Mouse (Mus musculus) limb, embryonic 15.5 days (tissue): Measurements from ENCODE around the gene Spag17. TPM values are rescaled to one million over a fixed set of nuclear protein-coding genes. Genes with fewer than 3 reads are reported as not detected.

Experiments
- ATAC-seq: fragments of 200-750 bp; cut with Nextera tagmentation; 2 replicates; pipeline ENCODE4 v1.8.0; 2017; ENCODE audit warnings: low read depth, moderate TSS enrichment; ENCODE audit not compliant: insufficient number of reproducible peaks, low FRiP score, low TSS enrichment
- H3K27ac ChIP-seq: fragments of 300-500 bp; sonication (generic); 2 replicates; pipeline ENCODE4 v1.5.1; 2015; ENCODE audit warnings: moderate library complexity, mild to moderate bottlenecking, inconsistent platforms
- H3K27me3 ChIP-seq: fragments of 300-500 bp; sonication (generic); 2 replicates; pipeline ENCODE4 v1.6.1; 2015; ENCODE audit warnings: inconsistent platforms
- H3K36me3 ChIP-seq: fragments of 300-500 bp; sonication (generic); 2 replicates; pipeline ENCODE4 v1.6.1; 2015; ENCODE audit warnings: inconsistent platforms
- H3K4me1 ChIP-seq: fragments of 300-500 bp; sonication (generic); 2 replicates; pipeline ENCODE4 v1.6.1; 2015; ENCODE audit warnings: inconsistent platforms
- H3K4me2 ChIP-seq: fragments of 300-500 bp; sonication (generic); 2 replicates; pipeline ENCODE4 v1.6.1; 2015; ENCODE audit warnings: mild to moderate bottlenecking, inconsistent platforms
- H3K4me3 ChIP-seq: fragments of 300-500 bp; sonication (generic); 2 replicates; pipeline ENCODE4 v1.5.1; 2015; ENCODE audit warnings: mild to moderate bottlenecking, inconsistent platforms
- H3K9ac ChIP-seq: fragments of 300-500 bp; sonication (generic); 2 replicates; pipeline ENCODE4 v1.6.1; 2015; ENCODE audit warnings: inconsistent platforms
- H3K9me3 ChIP-seq: fragments of 300-500 bp; sonication (generic); 2 replicates; pipeline ENCODE4 v1.6.1; 2016; ENCODE audit warnings: inconsistent platforms
- WGBS: fragments of 180-500 bp; shearing (Covaris S2); methylation state at CpG from one replicate; pipeline ENCODE4 v1.1.7; 2015; 5-methylcytosine and 5-hydroxymethylcytosine counted together
- polyA plus RNA-seq: library from polyadenylated mRNA; unstranded; fragments of >200 nt; fragmentation: Nextera tagmentation; extraction: Ambion mirVana; gene quantifications from 2 replicates; pipeline ENCODE4 v1.2.1, GENCODE M21; 2015

Gene Spag17
- polyA plus RNA-seq, 1 experiment from 2014 or later = 0.42 TPM

- no peaks in the 10 kb centered on the region for H3K36me3 ChIP-seq
- H3K4me3 ChIP-seq = no peak overlapping the region
- H3K27me3 ChIP-seq = 0 out of 2 replicates have a peak, but pooled peaks cover 9% of the 10 kb centered on the region
- H3K9me3 ChIP-seq = no peaks in the 10 kb centered on the region
- no peak for ATAC-seq
- H3K4me1 ChIP-seq = peaks cover 15% of the 10 kb centered on the region
- no peak overlapping the region for H3K9ac ChIP-seq
- WGBS = 28% methylated on average over 2 of the region's 2 CpGs
- no peak overlapping the region for H3K4me2 ChIP-seq
- H3K27ac ChIP-seq = no peak overlapping the region
These were observed 81.1 kb downstream of the Spag17 start for GRCm38 (mm10) chr3:99966285-99966684.

GRCm38 (mm10) chr3:99970766-99971165, 85.6 kb downstream of the Spag17 start:
- no peaks in the 10 kb centered on the region for H3K36me3 ChIP-seq
- H3K4me2 ChIP-seq = no peak overlapping the region
- WGBS = 30% methylated on average over 5 of the region's 5 CpGs
- H3K4me3 ChIP-seq = no peak overlapping the region
- H3K27me3 ChIP-seq = no peaks in the 10 kb centered on the region
- peaks cover 10% of the 10 kb centered on the region for H3K4me1 ChIP-seq
- ATAC-seq = no peak
- no peaks in the 10 kb centered on the region for H3K9me3 ChIP-seq
- no peak overlapping the region for H3K27ac ChIP-seq
- H3K9ac ChIP-seq = no peak overlapping the region

GRCm38 (mm10) chr3:99981046-99981445, 95.8 kb downstream of the Spag17 start:
- H3K4me2 ChIP-seq = no peak overlapping the region
- no peaks in the 10 kb centered on the region for H3K4me1 ChIP-seq
- no peaks in the 10 kb centered on the region for H3K9me3 ChIP-seq
- WGBS = 63% methylated on average over 7 of the region's 7 CpGs
- H3K27me3 ChIP-seq = 0 out of 2 replicates have a peak, but pooled peaks cover 4% of the 10 kb centered on the region
- no peak for ATAC-seq
- H3K27ac ChIP-seq = no peak overlapping the region
- H3K9ac ChIP-seq = no peak overlapping the region
- no peaks in the 10 kb centered on the region for H3K36me3 ChIP-seq
- no peak overlapping the region for H3K4me3 ChIP-seq

- H3K4me3 ChIP-seq = no peak overlapping the region
- H3K9ac ChIP-seq = no peak overlapping the region
- WGBS = 60% methylated on average over 1 of the region's 1 CpGs
- H3K36me3 ChIP-seq = no peaks in the 10 kb centered on the region
- H3K4me1 ChIP-seq = no peaks in the 10 kb centered on the region
- no peaks in the 10 kb centered on the region for H3K27me3 ChIP-seq
- no peak for ATAC-seq
- no peak overlapping the region for H3K27ac ChIP-seq
- H3K4me2 ChIP-seq = no peak overlapping the region
- H3K9me3 ChIP-seq = no peaks in the 10 kb centered on the region
These were observed 119.5 kb downstream of the Spag17 start for GRCm38 (mm10) chr3:100004676-100005075.

GRCm38 (mm10) chr3:100009807-100010206, 124.6 kb downstream of the Spag17 start:
- Histone ChIP-seq H3K9ac (no peak overlapping the region), H3K4me1 (0 out of 2 replicates have a peak, but pooled peaks cover 2% of the 10 kb centered on the region), H3K4me2 (no peak overlapping the region), H3K9me3 (no peaks in the 10 kb centered on the region), H3K27me3 (no peaks in the 10 kb centered on the region), H3K4me3 (no peak overlapping the region), H3K27ac (no peak overlapping the region), H3K36me3 (no peaks in the 10 kb centered on the region)
- ATAC-seq = no peak

GRCm38 (mm10) chr3:100014110-100014509, 128.9 kb downstream of the Spag17 start:
- H3K9me3 ChIP-seq = no peaks in the 10 kb centered on the region
- H3K4me2 ChIP-seq = no peak overlapping the region
- no peaks in the 10 kb centered on the region for H3K27me3 ChIP-seq
- 0 out of 2 replicates have a peak, but pooled peaks cover 2% of the 10 kb centered on the region for H3K4me1 ChIP-seq
- H3K27ac ChIP-seq = no peak overlapping the region
- H3K9ac ChIP-seq = no peak overlapping the region
- H3K4me3 ChIP-seq = no peak overlapping the region
- no peaks in the 10 kb centered on the region for H3K36me3 ChIP-seq
- ATAC-seq = no peak
- WGBS = 81% methylated on average over 1 of the region's 1 CpGs

GRCm38 (mm10) chr3:100031291-100031690, 146.1 kb downstream of the Spag17 start:
- Histone ChIP-seq H3K4me1 (peaks cover 22% of the 10 kb centered on the region; the same call in 1 of the 2 replicates), H3K4me3 (no peak overlapping the region), H3K9ac (no peak overlapping the region), H3K4me2 (no peak overlapping the region), H3K36me3 (no peaks in the 10 kb centered on the region), H3K27me3 (no peaks in the 10 kb centered on the region), H3K9me3 (no peaks in the 10 kb centered on the region), H3K27ac (no peak overlapping the region)
- WGBS = 33% methylated on average over 4 of the region's 4 CpGs
- no peak for ATAC-seq

- 42% methylated on average over 1 of the region's 1 CpGs for WGBS
These were observed 147.8 kb downstream of the Spag17 start for GRCm38 (mm10) chr3:100032969-100033368.

GRCm38 (mm10) chr3:100034366-100034956, 149.3 kb downstream of the Spag17 start:
- peak; percentile 88 for ATAC-seq
- H3K36me3 ChIP-seq = no peaks in the 10 kb centered on the region
- no peak overlapping the region for H3K27ac ChIP-seq
- 31% methylated on average over 4 of the region's 4 CpGs for WGBS
- H3K27me3 ChIP-seq = no peaks in the 10 kb centered on the region
- peaks cover 22% of the 10 kb centered on the region; the same call in 1 of the 2 replicates for H3K4me1 ChIP-seq
- no peak overlapping the region for H3K9ac ChIP-seq
- H3K9me3 ChIP-seq = no peaks in the 10 kb centered on the region
- H3K4me2 ChIP-seq = no peak overlapping the region
- H3K4me3 ChIP-seq = no peak overlapping the region

More at GRCm38 (mm10) chr3:100032969-100033368, 147.8 kb downstream of the Spag17 start:
- Histone ChIP-seq H3K4me2 (no peak overlapping the region), H3K4me3 (no peak overlapping the region), H3K4me1 (peaks cover 22% of the 10 kb centered on the region; the same call in 1 of the 2 replicates), H3K9ac (no peak overlapping the region), H3K36me3 (no peaks in the 10 kb centered on the region), H3K27ac (no peak overlapping the region), H3K9me3 (no peaks in the 10 kb centered on the region), H3K27me3 (no peaks in the 10 kb centered on the region)
- no peak for ATAC-seq

GRCm38 (mm10) chr3:100035097-100035496, 149.9 kb downstream of the Spag17 start:
- ATAC-seq = no peak
- no peaks in the 10 kb centered on the region for H3K27me3 ChIP-seq
- H3K36me3 ChIP-seq = no peaks in the 10 kb centered on the region
- H3K4me3 ChIP-seq = no peak overlapping the region
- no peak overlapping the region for H3K9ac ChIP-seq
- H3K9me3 ChIP-seq = no peaks in the 10 kb centered on the region
- H3K4me1 ChIP-seq = peaks cover 22% of the 10 kb centered on the region; the same call in 1 of the 2 replicates
- H3K27ac ChIP-seq = peak overlapping the region; percentile 47
- H3K4me2 ChIP-seq = no peak overlapping the region
- WGBS = 60% methylated on average over 3 of the region's 3 CpGs

GRCm38 (mm10) chr3:100036846-100037245, 151.6 kb downstream of the Spag17 start:
- whole genome bisulfite sequencing = 66% methylated on average over 5 of the region's 5 CpGs
- ATAC-seq = no peak
- H3K9me3 ChIP-seq = no peaks in the 10 kb centered on the region

GRCm38 (mm10) chr3:100074406-100074805, 189.2 kb downstream of the Spag17 start:
- no peak overlapping the region for H3K27ac ChIP-seq
- H3K27me3 ChIP-seq = no peaks in the 10 kb centered on the region
- H3K9me3 ChIP-seq = no peaks in the 10 kb centered on the region
- WGBS = 76% methylated on average over 1 of the region's 1 CpGs
- H3K4me2 ChIP-seq = no peak overlapping the region
- no peak for ATAC-seq
- no peaks in the 10 kb centered on the region for H3K36me3 ChIP-seq
- H3K9ac ChIP-seq = no peak overlapping the region
- no peak overlapping the region for H3K4me3 ChIP-seq
- H3K4me1 ChIP-seq = no peaks in the 10 kb centered on the region

More at GRCm38 (mm10) chr3:100036846-100037245, 151.6 kb downstream of the Spag17 start:
- Histone ChIP-seq H3K27ac (no peak overlapping the region), H3K4me2 (no peak overlapping the region), H3K36me3 (no peaks in the 10 kb centered on the region), H3K4me1 (peaks cover 20% of the 10 kb centered on the region; the same call in 1 of the 2 replicates), H3K9ac (no peak overlapping the region), H3K27me3 (no peaks in the 10 kb centered on the region), H3K4me3 (no peak overlapping the region)
